In the genomic region with DNA sequence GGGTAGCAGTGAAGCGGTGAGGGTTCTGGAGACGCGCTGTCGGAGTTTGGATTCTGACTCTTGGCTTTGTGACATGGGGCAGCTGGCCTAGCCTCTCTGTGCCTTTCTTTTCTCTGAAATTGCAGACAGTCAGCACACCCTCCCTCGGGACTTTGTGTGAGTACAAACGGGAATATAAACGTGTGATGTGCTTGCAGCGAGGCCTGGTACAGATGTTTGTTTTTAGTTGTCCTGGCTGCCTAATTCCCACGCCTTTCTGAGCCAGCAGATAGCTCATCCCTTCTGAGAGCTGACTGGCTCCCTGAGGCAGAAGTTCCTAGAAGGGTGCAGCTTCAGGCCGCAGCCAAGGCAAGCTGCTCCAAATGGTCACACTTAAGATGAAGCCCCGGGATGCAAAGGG, we compare ENCODE assay signal across 18 mouse cellular contexts. TPM values are rescaled to one million over a fixed set of nuclear protein-coding genes. Genes with fewer than 3 reads are reported as not detected.
DNase-seq lines count a peak whose midpoint lies in the region; ATAC-seq and TF ChIP-seq lines count a peak whose summit lies in the region.
"Had no signal": no experiment of that assay in that cellular context is flagged by ENCODE, and none has a peak within 500 bp of the region (broad histone marks: within the 10 kb centered on the region; RNA-seq: fewer than 3 reads in every experiment).

No protein-coding gene starts in this region.

- H3K9me3 ChIP-seq in lung, embryonic 15.5 days, result no peaks in the 10 kb centered on the region
- no peaks in the 10 kb centered on the region for H3K9me3 ChIP-seq in intestine, embryonic 16.5 days (ENCODE audit: control insufficient read depth, low read length)
- no peaks in the 10 kb centered on the region for H3K9me3 ChIP-seq in stomach, postnatal 0 days (ENCODE audit: control insufficient read depth, low read length)

- TF ChIP-seq CTCF in stomach, postnatal 0 days (IDR thresholded peaks at IDR 0.05; ENCODE audit: low read depth), result no peak

- peak; percentile 54 to 68 for DNase-seq in heart, adult 18-20 months
- no peak for DNase-seq in heart, adult 9 months (ENCODE audit: low spot score in 2 of 2)
- DNase-seq in lung, postnatal 14 days, result no peak
- no peak for DNase-seq in stomach, postnatal 0 days (ENCODE audit: low spot score)
- DNase-seq in neural tube, embryonic 10.5 days (ENCODE audit: extremely low spot score, low spot score), result no peak
- no peak for DNase-seq in left cerebral cortex, postnatal 36 days (ENCODE audit: low spot score in 2 of 2)
- DNase-seq: cerebellum, adult 2 months; kidney, postnatal 14 days; liver; right cerebral cortex, postnatal 14 days; thymus, postnatal 14 days had no signal

- H3K4me3 ChIP-seq in lung, embryonic 15.5 days, result no peak overlapping the region
- H3K4me3 ChIP-seq in intestine, embryonic 16.5 days (ENCODE audit: low read length), result no peak overlapping the region
- no peak overlapping the region for H3K4me3 ChIP-seq in stomach, postnatal 0 days (ENCODE audit: low read depth, low read length)

- H3K27me3 ChIP-seq in lung, embryonic 15.5 days, result no peaks in the 10 kb centered on the region
- H3K27me3 ChIP-seq in intestine, embryonic 16.5 days (replicated peaks; ENCODE audit: control insufficient read depth, insufficient read depth, low read length), result no peaks in the 10 kb centered on the region
- H3K27me3 ChIP-seq in stomach, postnatal 0 days (ENCODE audit: control insufficient read depth, insufficient read depth, low read length), result no peaks in the 10 kb centered on the region

- peaks cover 51% of the 10 kb centered on the region for H3K4me1 ChIP-seq in lung, embryonic 15.5 days
- H3K4me1 ChIP-seq in intestine, embryonic 16.5 days (ENCODE audit: control insufficient read depth, insufficient read depth, low read length), result peaks cover 29% of the 10 kb centered on the region
- H3K4me1 ChIP-seq in stomach, postnatal 0 days (replicated peaks; ENCODE audit: control insufficient read depth, insufficient read depth), result peaks cover 11% of the 10 kb centered on the region

- H3K27ac ChIP-seq in lung, embryonic 15.5 days, result 0 out of 2 replicates have a peak overlapping the region, but pooled peaks have one; percentile 33
- H3K27ac ChIP-seq in intestine, embryonic 16.5 days (ENCODE audit: low read length), result peak overlapping the region; percentile 87
- peak overlapping the region; percentile 91 for H3K27ac ChIP-seq in stomach, postnatal 0 days (replicated peaks)

- WGBS in lung, embryonic 15.5 days, result 38% methylated on average over 11 of the region's 11 CpGs
- 45% methylated on average over 11 of the region's 11 CpGs for WGBS in intestine, embryonic 16.5 days
- WGBS in stomach, postnatal 0 days, result 42% methylated on average over 11 of the region's 11 CpGs

- H3K9ac ChIP-seq in lung, embryonic 15.5 days, result no peak overlapping the region
- H3K9ac ChIP-seq in intestine, embryonic 16.5 days (ENCODE audit: low read depth, low read length), result no peak overlapping the region
- H3K9ac ChIP-seq in stomach, postnatal 0 days (ENCODE audit: low read length), result no peak overlapping the region

- ATAC-seq in lung, embryonic 15.5 days (ENCODE audit: borderline replicate concordance, extremely low read depth, low FRiP score, low TSS enrichment), result no peak
- no peak for ATAC-seq in intestine, embryonic 16.5 days
- no peak for ATAC-seq in stomach, postnatal 0 days (ENCODE audit: low FRiP score, low TSS enrichment)
- ATAC-seq: activated CD4-positive, CD25-positive, alpha-beta regulatory T cell, adult 4 months had no signal

- TF ChIP-seq EP300 in stomach, postnatal 0 days (optimal IDR thresholded peaks at IDR 0.05), result no peak

- intact Hi-C loops in left cerebral cortex, postnatal 36 days (cut with DNase I), result no loop called here

- no peaks in the 10 kb centered on the region for H3K36me3 ChIP-seq in lung, embryonic 15.5 days
- H3K36me3 ChIP-seq in intestine, embryonic 16.5 days (ENCODE audit: control insufficient read depth, insufficient read depth, low read length), result no peaks in the 10 kb centered on the region
- no peaks in the 10 kb centered on the region for H3K36me3 ChIP-seq in stomach, postnatal 0 days (ENCODE audit: control insufficient read depth, insufficient read depth, low read length)

- no peak overlapping the region for H3K4me2 ChIP-seq in lung, embryonic 15.5 days
- H3K4me2 ChIP-seq in intestine, embryonic 16.5 days (ENCODE audit: low read depth, low read length), result no peak overlapping the region
- no peak overlapping the region for H3K4me2 ChIP-seq in stomach, postnatal 0 days (replicated peaks; ENCODE audit: low read depth)

RNA-seq across cellular contexts. Expression of gene Col1a1, which starts 9.6 kb away (rescaled TPM):
- total RNA-seq in heart, adult 18-20 months (2021), result 10 to 100 TPM; 43.0 to 53.3 TPM
- polyA plus RNA-seq in lung, embryonic 15.5 days (2015; fragmentation: Nextera tagmentation; extraction: Ambion mirVana), result 1,191 and 1,256 TPM in 2 replicates
- polyA plus RNA-seq in intestine, embryonic 16.5 days (2015; fragmentation: Nextera tagmentation; extraction: Ambion mirVana), result 890 and 1,013 TPM in 2 replicates
- polyA plus RNA-seq in stomach, postnatal 0 days (2015; fragmentation: Nextera tagmentation; extraction: Ambion mirVana), result 816 and 869 TPM in 2 replicates
- 10 to 100 TPM; 22.7 to 26.9 TPM for total RNA-seq in left cerebral cortex, postnatal 36 days (2021)
- total RNA-seq: hematopoietic stem cell, adult 5-6 weeks; neutrophil, adult 5-6 weeks had no signal

RNA-seq across cellular contexts. Expression of gene Hils1, which starts 41.0 kb away (rescaled TPM):
- total RNA-seq in heart, adult 18-20 months (2021), result not detected
- polyA plus RNA-seq in lung, embryonic 15.5 days (2015; fragmentation: Nextera tagmentation; extraction: Ambion mirVana), result not detected in 2 replicates
- not detected in 2 replicates for polyA plus RNA-seq in intestine, embryonic 16.5 days (2015; fragmentation: Nextera tagmentation; extraction: Ambion mirVana)
- not detected in 2 replicates for polyA plus RNA-seq in stomach, postnatal 0 days (2015; fragmentation: Nextera tagmentation; extraction: Ambion mirVana)
- not detected for total RNA-seq in left cerebral cortex, postnatal 36 days (2021)
- total RNA-seq: hematopoietic stem cell, adult 5-6 weeks; left cerebral cortex, adult 18-20 months; megakaryocyte, adult 5-6 weeks; neutrophil, adult 5-6 weeks had no signal
- polyA plus RNA-seq: activated CD4-positive, CD25-positive, alpha-beta regulatory T cell, adult 4 months; cerebellum, adult 2 months had no signal

RNA-seq across cellular contexts. Expression of gene Sgca, which starts 49.7 kb away (rescaled TPM):
- 100 to 1,000 TPM; 182 to 184 TPM for total RNA-seq in heart, adult 18-20 months (2021)
- polyA plus RNA-seq in lung, embryonic 15.5 days (2015; fragmentation: Nextera tagmentation; extraction: Ambion mirVana), result 0.69 and 0.96 TPM in 2 replicates
- polyA plus RNA-seq in intestine, embryonic 16.5 days (2015; fragmentation: Nextera tagmentation; extraction: Ambion mirVana), result 0.26 and 0.36 TPM in 2 replicates
- polyA plus RNA-seq in stomach, postnatal 0 days (2015; fragmentation: Nextera tagmentation; extraction: Ambion mirVana), result 0.47 and 0.80 TPM in 2 replicates
- under 1 TPM; 0.50 to 0.69 TPM for total RNA-seq in left cerebral cortex, postnatal 36 days (2021)
- total RNA-seq: hematopoietic stem cell, adult 5-6 weeks; left cerebral cortex, adult 18-20 months; megakaryocyte, adult 5-6 weeks; neutrophil, adult 5-6 weeks had no signal

Comparison
In these comparisons a context has a peak if more than half of its experiments do, and no peak if none do; other contexts are left out.
1. DNase-seq: peak in heart, adult 18-20 months (2 of 2); none in heart, adult 9 months (0 of 2), lung, postnatal 14 days (single experiment), stomach, postnatal 0 days (single experiment), neural tube, embryonic 10.5 days (single experiment) and left cerebral cortex, postnatal 36 days (0 of 2).
2. H3K27ac ChIP-seq: peak in every context shown above with its lines; median percentile 91 in stomach, postnatal 0 days; 87 in intestine, embryonic 16.5 days; 33 in lung, embryonic 15.5 days.